Mouse (Mus musculus): ENCODE measurements at regions not wholly inside any gene's neighbourhood (a gene's known extent, or its start where the extent isn't known, plus 50 kb on each side); places are given as distances from the start of the nearest gene placed in this dataset.

DNA sequence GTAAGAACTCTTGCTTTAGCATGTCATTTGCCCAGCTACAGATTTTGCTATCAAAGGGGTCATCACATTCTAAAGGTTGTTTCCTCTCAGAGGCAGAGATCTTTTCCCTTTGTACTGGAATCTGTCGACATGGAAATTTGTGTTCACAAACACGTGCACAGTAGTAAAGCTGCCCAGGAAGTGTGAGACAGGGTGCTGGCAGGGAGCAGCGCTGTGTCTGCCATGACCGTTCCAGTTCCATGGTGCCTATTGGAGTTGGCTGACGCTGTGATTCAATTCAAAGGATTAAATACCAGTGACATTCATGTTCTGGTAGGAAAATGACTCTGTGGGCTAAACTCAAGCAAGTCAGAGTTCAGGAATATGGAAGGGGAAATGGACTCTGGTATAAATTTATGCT lies 627.1 kb downstream of the Stpg2 start:
- no peaks in the 10 kb centered on the region for H3K4me1 ChIP-seq (replicated peaks; ENCODE audit: control insufficient read depth, insufficient read depth, low read length)
- ATAC-seq (ENCODE audit: low FRiP score) (no peak), DNase-seq (ENCODE audit: low spot score) (no peak)
- no peak overlapping the region for H3K27ac ChIP-seq
- H3K9me3 ChIP-seq (ENCODE audit: control insufficient read depth, low read length) = no peaks in the 10 kb centered on the region
- no peaks in the 10 kb centered on the region for H3K27me3 ChIP-seq (ENCODE audit: control insufficient read depth, insufficient read depth, low read length)
- H3K9ac ChIP-seq = no peak overlapping the region
- H3K4me2 ChIP-seq (replicated peaks) = no peak overlapping the region
- H3K36me3 ChIP-seq (replicated peaks; ENCODE audit: control insufficient read depth, insufficient read depth) = no peaks in the 10 kb centered on the region
- H3K4me3 ChIP-seq (replicated peaks; ENCODE audit: low read length) = no peak overlapping the region
- WGBS = 88% methylated on average over 5 of the region's 5 CpGs

- no peaks in the 10 kb centered on the region for H3K9me3 ChIP-seq (ENCODE audit: control insufficient read depth, low read length)
- 93% methylated on average over 3 of the region's 3 CpGs for WGBS
- H3K4me2 ChIP-seq (replicated peaks) = no peak overlapping the region
- DNase-seq (ENCODE audit: low spot score) (no peak), ATAC-seq (ENCODE audit: low FRiP score) (no peak)
- no peaks in the 10 kb centered on the region for H3K4me1 ChIP-seq (replicated peaks; ENCODE audit: control insufficient read depth, insufficient read depth, low read length)
- H3K27me3 ChIP-seq (ENCODE audit: control insufficient read depth, insufficient read depth, low read length) = no peaks in the 10 kb centered on the region
- H3K4me3 ChIP-seq (replicated peaks; ENCODE audit: low read length) = no peak overlapping the region
- no peak overlapping the region for H3K27ac ChIP-seq
- no peak overlapping the region for H3K9ac ChIP-seq
- no peaks in the 10 kb centered on the region for H3K36me3 ChIP-seq (replicated peaks; ENCODE audit: control insufficient read depth, insufficient read depth)
These were observed 636.5 kb downstream of the Stpg2 start for GRCm38 (mm10) chr3:139842015-139842414.

DNA sequence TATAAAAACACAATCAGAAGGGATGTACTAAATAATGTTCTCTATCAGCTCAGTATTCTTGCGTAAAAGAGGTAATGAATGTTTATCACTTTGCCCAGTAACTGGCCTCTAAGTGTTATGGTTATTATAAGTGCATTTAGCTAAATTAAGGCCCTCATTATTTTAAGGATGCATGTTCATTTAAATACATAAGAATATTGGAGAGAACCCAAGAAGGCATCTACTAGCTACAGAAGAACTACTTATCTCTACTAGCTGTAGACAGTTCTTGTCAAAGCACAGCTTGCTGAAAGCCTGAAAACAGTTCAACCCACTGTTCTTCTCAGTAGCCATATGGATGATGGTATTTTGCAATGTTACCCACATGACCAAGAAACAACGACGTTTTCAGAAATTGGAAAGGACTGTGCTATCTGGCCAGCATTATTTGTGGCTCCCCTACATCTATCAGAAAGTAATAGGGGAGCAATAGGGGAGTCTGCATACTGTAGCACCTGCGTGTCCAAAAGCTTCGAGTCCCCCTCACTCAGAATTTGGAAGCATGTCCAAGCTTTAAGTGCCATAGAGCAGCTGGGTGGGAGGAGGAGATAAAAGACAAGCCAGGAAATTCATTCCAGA lies 637.6 kb downstream of the Stpg2 start:
- no peak overlapping the region for H3K4me2 ChIP-seq (replicated peaks)
- no peak overlapping the region for H3K4me3 ChIP-seq (replicated peaks; ENCODE audit: low read length)
- H3K27ac ChIP-seq = no peak overlapping the region
- H3K9ac ChIP-seq = no peak overlapping the region
- H3K9me3 ChIP-seq (ENCODE audit: control insufficient read depth, low read length) = no peaks in the 10 kb centered on the region
- H3K27me3 ChIP-seq (ENCODE audit: control insufficient read depth, insufficient read depth, low read length) = no peaks in the 10 kb centered on the region
- H3K4me1 ChIP-seq (replicated peaks; ENCODE audit: control insufficient read depth, insufficient read depth, low read length) = no peaks in the 10 kb centered on the region
- ATAC-seq (ENCODE audit: low FRiP score) (no peak), DNase-seq (ENCODE audit: low spot score) (no peak)
- 91% methylated on average over 5 of the region's 5 CpGs for WGBS
- H3K36me3 ChIP-seq (replicated peaks; ENCODE audit: control insufficient read depth, insufficient read depth) = no peaks in the 10 kb centered on the region

- Histone ChIP-seq H3K9ac (no peak overlapping the region), H3K27me3 (ENCODE audit: control insufficient read depth, insufficient read depth, low read length) (no peaks in the 10 kb centered on the region), H3K4me1 (replicated peaks; ENCODE audit: control insufficient read depth, insufficient read depth, low read length) (no peaks in the 10 kb centered on the region), H3K9me3 (ENCODE audit: control insufficient read depth, low read length) (no peaks in the 10 kb centered on the region), H3K4me2 (replicated peaks) (no peak overlapping the region), H3K36me3 (replicated peaks; ENCODE audit: control insufficient read depth, insufficient read depth) (no peaks in the 10 kb centered on the region), H3K4me3 (replicated peaks; ENCODE audit: low read length) (no peak overlapping the region), H3K27ac (no peak overlapping the region)
- WGBS = 61% methylated on average over 3 of the region's 3 CpGs
- no peak for DNase-seq (ENCODE audit: low spot score)
- no peak for ATAC-seq (ENCODE audit: low FRiP score)
These were observed 638.9 kb downstream of the Stpg2 start for GRCm38 (mm10) chr3:139844443-139844842.

DNA sequence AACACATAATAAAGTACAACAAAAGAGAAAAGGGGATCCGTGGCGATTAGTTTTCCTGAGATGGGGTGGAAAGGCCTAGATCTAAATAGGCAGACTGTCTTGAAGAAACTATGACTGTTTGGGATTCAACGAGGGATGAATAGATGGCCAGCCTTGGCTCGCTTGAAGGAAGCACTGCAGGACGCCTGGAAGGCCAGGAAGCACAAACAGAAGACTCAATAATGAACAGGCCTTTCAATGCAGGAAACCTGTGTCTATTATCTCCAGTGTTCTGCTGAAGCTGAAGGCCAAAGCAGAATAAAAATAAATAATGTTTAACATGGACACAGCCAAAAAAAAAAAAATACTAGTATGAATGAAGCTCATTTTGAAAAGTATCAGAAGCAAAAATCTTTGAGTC lies 642.3 kb downstream of the Stpg2 start:
- 39% methylated on average over 5 of the region's 5 CpGs for WGBS
- ATAC-seq (ENCODE audit: low FRiP score) (no peak), DNase-seq (ENCODE audit: low spot score) (no peak)

DNA sequence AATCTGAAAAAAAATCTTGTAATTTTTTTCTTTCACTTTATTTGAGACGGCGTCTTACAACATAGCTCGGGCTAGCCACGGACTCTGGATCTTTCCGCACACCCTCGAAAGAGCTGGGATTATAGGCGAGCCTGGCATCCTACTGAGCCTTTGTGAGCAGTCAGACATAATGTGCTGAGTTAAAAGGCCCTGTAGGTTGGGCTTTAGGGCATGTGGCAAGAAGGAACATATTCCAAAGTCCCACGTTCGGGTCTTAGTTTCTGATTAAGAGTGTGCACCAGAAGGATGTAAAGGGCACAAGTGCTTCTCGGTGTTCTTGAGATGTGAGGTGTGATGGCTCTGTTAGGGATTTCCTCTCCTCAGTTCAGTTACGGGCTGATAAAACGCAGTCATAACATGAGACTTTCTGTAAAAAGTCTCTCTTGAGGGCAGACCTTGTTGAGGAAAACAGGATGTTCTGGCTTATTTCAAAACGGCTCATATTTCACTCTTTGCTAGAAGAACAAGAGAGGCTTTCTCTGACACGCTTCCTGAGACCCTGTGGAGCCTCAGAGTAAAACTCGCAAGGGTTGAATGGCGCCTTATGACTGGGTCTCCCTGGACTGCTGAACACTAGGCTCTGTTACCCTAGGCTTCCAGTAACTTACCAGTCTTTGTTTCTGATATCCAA lies 654.6 kb downstream of the Stpg2 start:
- Histone ChIP-seq H3K9me3 (ENCODE audit: control insufficient read depth, low read length) (no peaks in the 10 kb centered on the region), H3K9ac (no peak overlapping the region), H3K4me1 (replicated peaks; ENCODE audit: control insufficient read depth, insufficient read depth, low read length) (peaks cover 11% of the 10 kb centered on the region), H3K4me2 (replicated peaks) (no peak overlapping the region), H3K36me3 (replicated peaks; ENCODE audit: control insufficient read depth, insufficient read depth) (no peaks in the 10 kb centered on the region), H3K4me3 (replicated peaks; ENCODE audit: low read length) (no peak overlapping the region), H3K27me3 (ENCODE audit: control insufficient read depth, insufficient read depth, low read length) (no peaks in the 10 kb centered on the region), H3K27ac (peak overlapping the region; percentile 67)
- 60% methylated on average over 16 of the region's 16 CpGs for WGBS
- no peak for DNase-seq (ENCODE audit: low spot score)
- ATAC-seq (ENCODE audit: low FRiP score) = no peak

More for the DNA sequence above, 642.3 kb downstream of the Stpg2 start:
- no peaks in the 10 kb centered on the region for H3K9me3 ChIP-seq (ENCODE audit: control insufficient read depth, low read length)
- no peak overlapping the region for H3K4me2 ChIP-seq (replicated peaks)
- H3K27me3 ChIP-seq (ENCODE audit: control insufficient read depth, insufficient read depth, low read length) = no peaks in the 10 kb centered on the region
- no peak overlapping the region for H3K9ac ChIP-seq
- H3K36me3 ChIP-seq (replicated peaks; ENCODE audit: control insufficient read depth, insufficient read depth) = no peaks in the 10 kb centered on the region
- peak overlapping the region; percentile 12; the same call in 1 of the 2 replicates for H3K27ac ChIP-seq
- no peak overlapping the region for H3K4me3 ChIP-seq (replicated peaks; ENCODE audit: low read length)
- H3K4me1 ChIP-seq (replicated peaks; ENCODE audit: control insufficient read depth, insufficient read depth, low read length) = no peaks in the 10 kb centered on the region

DNA sequence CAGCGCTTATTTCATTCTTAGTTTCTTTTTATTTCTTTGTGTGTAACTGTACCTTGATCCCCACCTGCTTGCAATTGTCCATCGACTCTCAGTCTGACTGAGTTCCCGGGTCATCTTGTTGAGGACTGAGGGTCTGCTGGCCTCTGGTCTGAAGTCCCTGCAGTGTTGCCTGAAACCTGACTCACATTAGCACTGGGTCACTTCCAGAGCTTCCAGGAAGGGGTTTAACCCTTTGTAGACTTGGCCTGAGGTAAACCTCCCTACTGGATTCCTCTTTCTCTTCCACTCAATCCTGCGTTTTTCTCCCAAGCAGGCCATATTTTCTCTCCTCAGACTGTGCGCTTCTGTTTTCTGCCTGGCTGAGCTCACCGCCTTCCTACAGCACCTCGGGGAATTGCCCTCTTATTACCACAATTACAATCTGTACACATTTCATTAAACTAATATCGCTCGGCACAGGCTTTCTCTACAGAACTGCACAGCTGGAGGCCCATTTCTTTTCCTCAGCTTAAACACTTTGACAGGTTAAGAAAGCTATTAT lies 655.4 kb downstream of the Stpg2 start:
- H3K4me1 ChIP-seq (replicated peaks; ENCODE audit: control insufficient read depth, insufficient read depth, low read length) = peaks cover 11% of the 10 kb centered on the region
- 19% methylated on average over 9 of the region's 9 CpGs for WGBS
- H3K9me3 ChIP-seq (ENCODE audit: control insufficient read depth, low read length) = no peaks in the 10 kb centered on the region
- H3K36me3 ChIP-seq (replicated peaks; ENCODE audit: control insufficient read depth, insufficient read depth) = no peaks in the 10 kb centered on the region
- H3K9ac ChIP-seq = no peak overlapping the region
- peak; percentile 73 for DNase-seq (ENCODE audit: low spot score)
- H3K27me3 ChIP-seq (ENCODE audit: control insufficient read depth, insufficient read depth, low read length) = no peaks in the 10 kb centered on the region
- H3K4me3 ChIP-seq (replicated peaks; ENCODE audit: low read length) = no peak overlapping the region
- peak; percentile 90 for ATAC-seq (ENCODE audit: low FRiP score)
- H3K27ac ChIP-seq = peak overlapping the region; percentile 67
- H3K4me2 ChIP-seq (replicated peaks) = 0 out of 2 replicates have a peak overlapping the region, but pooled peaks have one; percentile 12

DNA sequence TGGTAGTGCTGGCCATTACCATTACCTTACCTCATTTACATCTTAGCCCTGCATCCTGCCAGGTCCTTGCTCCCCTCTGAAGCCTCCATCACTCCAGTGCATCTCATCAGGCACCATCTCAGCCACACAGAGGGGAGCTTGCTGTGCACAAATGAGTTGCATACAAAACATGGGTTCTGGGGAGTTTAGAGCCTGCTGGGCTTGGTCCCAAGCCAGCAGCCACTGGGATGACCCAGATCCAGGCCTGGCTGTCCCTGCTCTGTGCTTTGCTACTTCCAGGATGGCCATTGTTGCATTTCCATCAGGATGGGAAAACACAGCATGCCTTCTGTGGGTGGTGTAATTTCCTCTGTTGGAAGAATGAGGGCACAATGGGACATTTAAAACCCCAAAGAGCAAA lies 660.8 kb downstream of the Stpg2 start:
- ATAC-seq (ENCODE audit: low FRiP score) (peak; percentile 51; the same call in 1 of the 2 replicates), DNase-seq (ENCODE audit: low spot score) (no peak)
- Histone ChIP-seq H3K4me3 (replicated peaks; ENCODE audit: low read length) (no peak overlapping the region), H3K4me1 (replicated peaks; ENCODE audit: control insufficient read depth, insufficient read depth, low read length) (peaks cover 4% of the 10 kb centered on the region), H3K27ac (no peak overlapping the region), H3K4me2 (replicated peaks) (no peak overlapping the region), H3K9ac (no peak overlapping the region), H3K9me3 (ENCODE audit: control insufficient read depth, low read length) (no peaks in the 10 kb centered on the region), H3K27me3 (ENCODE audit: control insufficient read depth, insufficient read depth, low read length) (no peaks in the 10 kb centered on the region), H3K36me3 (replicated peaks; ENCODE audit: control insufficient read depth, insufficient read depth) (no peaks in the 10 kb centered on the region)

GRCm38 (mm10) chr3:139867030-139867429 lies 661.5 kb downstream of the Stpg2 start:
- no peaks in the 10 kb centered on the region for H3K4me1 ChIP-seq (replicated peaks; ENCODE audit: control insufficient read depth, insufficient read depth, low read length)
- H3K4me2 ChIP-seq (replicated peaks) = no peak overlapping the region
- no peak overlapping the region for H3K4me3 ChIP-seq (replicated peaks; ENCODE audit: low read length)
- no peak overlapping the region for H3K27ac ChIP-seq
- no peak overlapping the region for H3K9ac ChIP-seq
- H3K36me3 ChIP-seq (replicated peaks; ENCODE audit: control insufficient read depth, insufficient read depth) = no peaks in the 10 kb centered on the region
- H3K9me3 ChIP-seq (ENCODE audit: control insufficient read depth, low read length) = no peaks in the 10 kb centered on the region
- ATAC-seq (ENCODE audit: low FRiP score) = no peak
- no peak for DNase-seq (ENCODE audit: low spot score)
- WGBS = 86% methylated on average over 4 of the region's 4 CpGs
- H3K27me3 ChIP-seq (ENCODE audit: control insufficient read depth, insufficient read depth, low read length) = no peaks in the 10 kb centered on the region

Measured in hindbrain, embryonic 14.5 days (tissue).